Mouse (Mus musculus): Measurements from ENCODE around the gene A1bg. TPM values are rescaled to one million over a fixed set of nuclear protein-coding genes. Genes with fewer than 3 reads are reported as not detected.
A peak's percentile ranks its signal among the peaks of the same experiment; 100 is the strongest.

Gene A1bg
- 0.86 TPM in 1 of 2 replicates, not detected in the other for total RNA-seq (2021)
- long read RNA-seq, transcript A1bg-201 (7 exons, 1,821 nt): major isoform, 5 of 5 reads
- long read RNA-seq, partial matches to known transcripts: 0 of 5 reads
- long read RNA-seq, other reads (novel, unspliced or antisense): 0 of 5 reads

GRCm38 (mm10) chr15:60922912-60923311, at the start of gene A1bg:
A1bg (minus strand) TSS chr15:60923012.
- DNase-seq: no peak

GRCm38 (mm10) chr15:60968549-60968861, 45.7 kb upstream of the A1bg start:
- DNase-seq: no peak

GRCm38 (mm10) chr15:60967841-60968548, 45.2 kb upstream of the A1bg start:
- no peak for DNase-seq

- DNase-seq: no peak
Measured at GRCm38 (mm10) chr15:60925686-60926085, 2.9 kb upstream of the A1bg start.

- DNase-seq: no peak
Measured at GRCm38 (mm10) chr15:60903763-60904697, 18.8 kb downstream of the A1bg start.

- DNase-seq: no peak
Measured at GRCm38 (mm10) chr15:60898187-60898965, 24.4 kb downstream of the A1bg start.

- DNase-seq: no peak
Measured at GRCm38 (mm10) chr15:60896040-60896439, 26.8 kb downstream of the A1bg start.

- no peak for DNase-seq
Measured at GRCm38 (mm10) chr15:60892976-60893463, 29.8 kb downstream of the A1bg start.

GRCm38 (mm10) chr15:60888724-60889123, 34.1 kb downstream of the A1bg start:
- no peak for DNase-seq

GRCm38 (mm10) chr15:60875721-60876120, 47.1 kb downstream of the A1bg start:
- DNase-seq: no peak

GRCm38 (mm10) chr15:60862417-60862816, 60.4 kb downstream of the A1bg start:
- no peak for DNase-seq

GRCm38 (mm10) chr15:60855112-60855511, 67.7 kb downstream of the A1bg start:
- no peak for DNase-seq

- no peak for DNase-seq
Measured at GRCm38 (mm10) chr15:60854151-60854550, 68.7 kb downstream of the A1bg start.

GRCm38 (mm10) chr15:60853231-60853999, 69.4 kb downstream of the A1bg start, which contains the start of gene Fam84b:
Fam84b (minus strand) TSS chr15:60853778.
- DNase-seq: peak; percentile 13

GRCm38 (mm10) chr15:60848630-60849029, 74.2 kb downstream of the A1bg start:
- no peak for DNase-seq

Other genes starting within 250 kb of the A1bg start
- gene Fam84b, start 69.2 kb downstream of the A1bg start, total RNA-seq (2021): 17.2 and 17.6 TPM in 2 replicates

Data from adrenal gland, postnatal 25 days (tissue).